Mouse (Mus musculus): Measurements from ENCODE around the gene 1600014C23Rik. TPM values are rescaled to one million over a fixed set of nuclear protein-coding genes. Genes with fewer than 3 reads are reported as not detected.

Gene 1600014C23Rik
- total and polyA plus RNA-seq, 2 experiments from 2014 or later: not detected

DNA sequence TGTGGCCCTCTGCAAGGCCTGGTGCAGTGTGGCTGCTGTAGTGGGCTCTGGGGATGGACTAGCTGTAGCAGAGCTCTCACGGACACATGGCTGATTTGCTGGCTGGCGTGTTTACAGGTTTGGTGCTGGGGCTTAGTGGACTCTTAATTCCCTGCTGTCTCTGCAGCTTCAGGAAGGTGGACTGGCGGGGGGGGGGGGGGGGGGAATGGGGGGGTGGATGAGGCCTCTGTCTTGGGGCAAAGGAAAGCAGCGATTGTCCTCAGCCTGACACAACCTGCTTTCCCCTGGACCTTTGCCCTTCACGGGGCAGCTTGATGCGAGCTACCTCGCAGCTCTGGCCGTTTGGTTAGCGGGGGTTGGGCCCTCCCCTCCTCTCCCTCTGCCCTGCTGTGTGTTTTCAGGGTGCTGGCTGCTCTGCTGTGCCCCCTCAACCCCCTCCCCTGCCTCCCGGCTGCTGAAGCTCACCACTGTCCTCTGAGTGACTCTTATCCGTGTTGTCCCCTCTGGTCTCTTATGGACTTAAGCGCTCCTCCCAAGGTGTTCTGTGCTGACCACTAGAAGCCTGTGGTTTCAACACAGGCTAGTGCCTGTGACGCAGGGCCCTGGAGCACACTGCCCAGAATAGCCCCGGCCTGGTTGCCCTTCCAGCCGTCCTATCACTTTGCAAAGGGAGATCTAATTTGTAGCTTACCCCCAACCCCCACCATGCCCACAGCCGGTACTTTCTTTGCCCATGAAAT is 33.0 kb downstream of the 1600014C23Rik start:
- Histone ChIP-seq H3K9me3 (ENCODE audit: low read length) (no peaks in the 10 kb centered on the region), H3K4me1 (ENCODE audit: insufficient read depth) (no peaks in the 10 kb centered on the region), H3K4me2 (ENCODE audit: low read depth) (no peak overlapping the region), H3K27ac (ENCODE audit: low read depth, low read length) (no peak overlapping the region), H3K36me3 (ENCODE audit: insufficient read depth) (peaks cover 10% of the 10 kb centered on the region), H3K4me3 (ENCODE audit: low read depth, low read length) (no peak overlapping the region), H3K27me3 (ENCODE audit: insufficient read depth, low read length) (no peaks in the 10 kb centered on the region), H3K9ac (no peak overlapping the region)
- DNase-seq (no peak), ATAC-seq (no peak)
- WGBS: 50% methylated on average over 11 of the region's 16 CpGs
- no peak for TF ChIP-seq CTCF (IDR thresholded peaks at IDR 0.05; ENCODE audit: low read depth)

DNA sequence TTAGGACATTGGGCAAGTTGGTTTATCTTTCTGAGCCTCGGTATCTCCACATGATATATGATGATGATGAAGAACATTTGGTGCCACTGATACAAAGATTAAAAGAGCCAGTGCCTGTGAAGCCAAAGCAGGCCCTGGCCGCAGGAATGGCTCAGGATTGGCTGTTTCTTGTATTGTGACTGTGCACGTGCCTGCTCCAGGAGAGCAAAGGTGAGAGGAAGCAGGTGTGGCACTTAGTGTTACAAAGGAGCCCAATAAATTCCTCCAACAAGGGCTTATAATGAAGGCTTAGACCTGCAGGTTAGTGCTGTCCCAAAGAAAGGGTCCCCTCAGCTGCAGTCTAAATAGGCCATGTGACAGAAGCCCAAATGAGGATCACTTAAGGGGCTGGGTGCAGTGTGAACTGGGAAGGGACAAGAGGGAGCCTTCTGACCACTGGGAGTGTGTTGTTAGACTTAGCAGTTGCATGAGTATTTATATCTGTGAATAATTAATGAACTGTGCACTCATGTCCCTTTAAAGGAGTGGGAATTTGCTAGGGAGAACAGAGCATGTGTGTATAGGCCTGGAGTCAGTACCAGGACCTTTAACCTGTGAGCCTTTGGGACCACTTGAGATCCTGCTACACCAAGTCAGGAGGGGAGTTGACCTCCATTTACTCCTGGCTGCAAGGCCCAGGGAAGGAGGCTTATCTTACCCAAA is 34.5 kb downstream of the 1600014C23Rik start:
- ATAC-seq (no peak), DNase-seq (no peak)
- Histone ChIP-seq H3K4me2 (ENCODE audit: low read depth) (no peak overlapping the region), H3K36me3 (ENCODE audit: insufficient read depth) (peaks cover 10% of the 10 kb centered on the region), H3K9me3 (ENCODE audit: low read length) (no peaks in the 10 kb centered on the region), H3K4me1 (ENCODE audit: insufficient read depth) (no peaks in the 10 kb centered on the region), H3K27ac (ENCODE audit: low read depth, low read length) (no peak overlapping the region), H3K9ac (no peak overlapping the region), H3K4me3 (ENCODE audit: low read depth, low read length) (no peak overlapping the region), H3K27me3 (ENCODE audit: insufficient read depth, low read length) (no peaks in the 10 kb centered on the region)
- TF ChIP-seq CTCF (IDR thresholded peaks at IDR 0.05; ENCODE audit: low read depth): no peak
- 92% methylated on average over 3 of the region's 3 CpGs for WGBS

- Histone ChIP-seq H3K4me3 (ENCODE audit: low read depth, low read length) (no peak overlapping the region), H3K9me3 (ENCODE audit: low read length) (no peaks in the 10 kb centered on the region), H3K27me3 (ENCODE audit: insufficient read depth, low read length) (no peaks in the 10 kb centered on the region), H3K4me2 (ENCODE audit: low read depth) (no peak overlapping the region), H3K27ac (ENCODE audit: low read depth, low read length) (no peak overlapping the region), H3K36me3 (ENCODE audit: insufficient read depth) (peaks cover 10% of the 10 kb centered on the region), H3K4me1 (ENCODE audit: insufficient read depth) (no peaks in the 10 kb centered on the region), H3K9ac (no peak overlapping the region)
- TF ChIP-seq CTCF (IDR thresholded peaks at IDR 0.05; ENCODE audit: low read depth): no peak
- no peak for DNase-seq
- WGBS: 81% methylated on average over 6 of the region's 6 CpGs
- ATAC-seq: no peak
These were observed 35.3 kb downstream of the 1600014C23Rik start for GRCm38 (mm10) chr17:45698368-45698767.

GRCm38 (mm10) chr17:45696981-45697380 is 36.7 kb downstream of the 1600014C23Rik start:
- Histone ChIP-seq H3K27me3 (ENCODE audit: insufficient read depth, low read length) (no peaks in the 10 kb centered on the region), H3K36me3 (ENCODE audit: insufficient read depth) (peaks cover 10% of the 10 kb centered on the region), H3K4me2 (ENCODE audit: low read depth) (no peak overlapping the region), H3K4me3 (ENCODE audit: low read depth, low read length) (no peak overlapping the region), H3K9me3 (ENCODE audit: low read length) (no peaks in the 10 kb centered on the region), H3K4me1 (ENCODE audit: insufficient read depth) (no peaks in the 10 kb centered on the region), H3K27ac (ENCODE audit: low read depth, low read length) (no peak overlapping the region), H3K9ac (no peak overlapping the region)
- WGBS: 95% methylated on average over 9 of the region's 9 CpGs
- DNase-seq: no peak
- ATAC-seq: no peak
- TF ChIP-seq CTCF (IDR thresholded peaks at IDR 0.05; ENCODE audit: low read depth): no peak

DNA sequence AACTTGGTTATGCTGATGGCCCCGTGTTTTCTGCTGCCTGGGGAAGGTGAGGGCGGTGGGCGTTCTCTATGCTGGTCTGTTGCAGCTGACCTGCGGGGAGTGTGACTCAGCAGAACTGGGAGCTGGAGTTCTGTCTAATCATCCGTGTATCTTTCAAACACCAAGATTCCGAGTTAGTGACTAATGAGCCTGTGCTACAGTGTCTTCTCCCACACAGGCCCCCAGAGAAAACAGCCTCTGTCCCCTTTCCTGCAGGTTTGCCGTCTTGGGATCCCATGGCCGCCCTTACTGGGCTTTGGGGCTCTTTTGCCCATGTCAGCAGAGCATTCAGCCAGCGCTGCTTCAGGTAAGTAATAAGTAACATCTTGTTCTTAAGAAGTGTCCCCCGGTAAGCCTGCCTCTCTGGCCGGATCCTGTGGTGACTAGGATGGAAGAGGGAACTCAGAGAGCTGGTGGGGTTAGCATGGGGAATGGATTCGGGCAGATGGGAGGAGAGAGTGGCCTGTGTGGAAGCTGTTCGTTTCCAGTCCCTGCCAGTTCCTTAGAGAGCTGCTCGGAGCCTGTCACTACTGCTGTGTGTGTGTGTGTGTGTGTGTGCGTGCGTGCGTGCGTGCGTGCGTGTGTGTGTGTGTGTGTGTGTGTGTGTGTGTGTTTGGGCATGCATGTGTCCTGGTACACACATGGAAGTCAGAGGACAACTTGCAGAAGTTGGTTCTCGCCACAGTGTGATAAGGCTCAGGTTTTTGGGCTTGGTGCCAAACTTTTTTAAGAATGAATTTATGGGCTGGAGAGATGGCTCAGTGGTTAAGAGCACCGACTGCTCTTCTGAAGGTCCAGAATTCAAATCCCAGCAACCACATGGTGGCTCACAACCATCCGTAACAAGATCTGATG is 38.2 kb downstream of the 1600014C23Rik start:
- ATAC-seq (no peak), DNase-seq (no peak)
- Histone ChIP-seq H3K4me3 (ENCODE audit: low read depth, low read length) (no peak overlapping the region), H3K4me1 (ENCODE audit: insufficient read depth) (no peaks in the 10 kb centered on the region), H3K27ac (ENCODE audit: low read depth, low read length) (no peak overlapping the region), H3K9ac (no peak overlapping the region), H3K9me3 (ENCODE audit: low read length) (no peaks in the 10 kb centered on the region), H3K4me2 (ENCODE audit: low read depth) (no peak overlapping the region), H3K27me3 (ENCODE audit: insufficient read depth, low read length) (no peaks in the 10 kb centered on the region), H3K36me3 (ENCODE audit: insufficient read depth) (peaks cover 10% of the 10 kb centered on the region)
- 73% methylated on average over 23 of the region's 23 CpGs for WGBS
- TF ChIP-seq CTCF (IDR thresholded peaks at IDR 0.05; ENCODE audit: low read depth): no peak

GRCm38 (mm10) chr17:45693812-45694565 is 39.7 kb downstream of the 1600014C23Rik start:
- no peak overlapping the region for H3K9ac ChIP-seq
- WGBS: 83% methylated on average over 18 of the region's 18 CpGs
- peaks cover 10% of the 10 kb centered on the region for H3K36me3 ChIP-seq (ENCODE audit: insufficient read depth)
- H3K27ac ChIP-seq (ENCODE audit: low read depth, low read length): no peak overlapping the region
- H3K4me3 ChIP-seq (ENCODE audit: low read depth, low read length): no peak overlapping the region
- ATAC-seq (no peak), DNase-seq (no peak)
- no peaks in the 10 kb centered on the region for H3K9me3 ChIP-seq (ENCODE audit: low read length)
- H3K27me3 ChIP-seq (ENCODE audit: insufficient read depth, low read length): no peaks in the 10 kb centered on the region
- no peak for TF ChIP-seq CTCF (IDR thresholded peaks at IDR 0.05; ENCODE audit: low read depth)
- H3K4me1 ChIP-seq (ENCODE audit: insufficient read depth): no peaks in the 10 kb centered on the region
- H3K4me2 ChIP-seq (ENCODE audit: low read depth): no peak overlapping the region

Measured in forebrain, postnatal 0 days (tissue).